Mouse (Mus musculus) heart, embryonic 13.5 days (tissue): ENCODE measurements around the gene Nav2. TPM values are rescaled to one million over a fixed set of nuclear protein-coding genes. Genes with fewer than 3 reads are reported as not detected.

Experiments used
- ATAC-seq: fragments of 200-750 bp; cut with Nextera tagmentation; 2 replicates; pipeline ENCODE4 v1.8.0; 2017; ENCODE audit warnings: moderate TSS enrichment; ENCODE audit not compliant: insufficient number of reproducible peaks, low FRiP score, low TSS enrichment; ENCODE audit errors: extremely low read depth
- H3K27ac ChIP-seq: fragments of 300-500 bp; sonication (generic); replicated peaks from 2 replicates; pipeline ENCODE4 v1.5.1; 2015; ENCODE audit warnings: moderate library complexity, mild to moderate bottlenecking, inconsistent platforms
- H3K27me3 ChIP-seq: fragments of 300-500 bp; sonication (generic); replicated peaks from 2 replicates; pipeline ENCODE4 v1.6.1; 2015; ENCODE audit warnings: mild to moderate bottlenecking, inconsistent platforms
- H3K36me3 ChIP-seq: fragments of 300-500 bp; sonication (generic); 2 replicates; pipeline ENCODE4 v1.6.1; 2015; ENCODE audit warnings: mild to moderate bottlenecking, inconsistent platforms
- H3K4me1 ChIP-seq: fragments of 300-500 bp; sonication (generic); 2 replicates; pipeline ENCODE4 v1.6.1; 2015; ENCODE audit warnings: inconsistent platforms
- H3K4me2 ChIP-seq: fragments of 300-500 bp; sonication (generic); 2 replicates; pipeline ENCODE4 v1.6.1; 2015; ENCODE audit warnings: inconsistent platforms, mild to moderate bottlenecking, moderate library complexity
- H3K4me3 ChIP-seq: fragments of 300-500 bp; sonication (generic); 2 replicates; pipeline ENCODE4 v1.5.1; 2015; ENCODE audit warnings: moderate library complexity, mild to moderate bottlenecking, inconsistent platforms
- H3K9ac ChIP-seq: fragments of 300-500 bp; sonication (generic); 2 replicates; pipeline ENCODE4 v1.6.1; 2015; ENCODE audit warnings: inconsistent platforms, mild to moderate bottlenecking, moderate library complexity
- H3K9me3 ChIP-seq: fragments of 300-500 bp; sonication (generic); 2 replicates; pipeline ENCODE4 v1.6.1; 2016; ENCODE audit warnings: inconsistent platforms
- WGBS: fragments of 180-500 bp; shearing (Covaris S2); methylation state at CpG from one replicate; pipeline ENCODE4 v1.1.7; 2015; ENCODE audit warnings: mixed read lengths; 5-methylcytosine and 5-hydroxymethylcytosine counted together
- polyA plus RNA-seq: library from polyadenylated mRNA; unstranded; fragments of >200 nt; fragmentation: Nextera tagmentation; extraction: Ambion mirVana; gene quantifications from 2 replicates; pipeline ENCODE4 v1.2.1, GENCODE M21; 2015

The Nav2 gene
- polyA plus RNA-seq: 25.3 and 26.1 TPM in 2 replicates

GRCm38 (mm10) chr7:48908521-48909341, at the start of gene Nav2:
Gene Nav2, plus strand, starts transcription at chr7:48908716.
- Histone ChIP-seq H3K27ac (no peak within 1 kb of the TSS), H3K4me3 (no peak within 1 kb of the TSS), H3K9me3 (no peaks in the 10 kb centered on the region), H3K36me3 (no peaks in the 10 kb centered on the region), H3K4me2 (no peak within 1 kb of the TSS), H3K27me3 (no peaks in the 10 kb centered on the region), H3K4me1 (peaks cover 8% of the 10 kb centered on the region), H3K9ac (no peak within 1 kb of the TSS)
- ATAC-seq: no peak
- WGBS: 47% methylated on average over 8 of the region's 8 CpGs

DNA sequence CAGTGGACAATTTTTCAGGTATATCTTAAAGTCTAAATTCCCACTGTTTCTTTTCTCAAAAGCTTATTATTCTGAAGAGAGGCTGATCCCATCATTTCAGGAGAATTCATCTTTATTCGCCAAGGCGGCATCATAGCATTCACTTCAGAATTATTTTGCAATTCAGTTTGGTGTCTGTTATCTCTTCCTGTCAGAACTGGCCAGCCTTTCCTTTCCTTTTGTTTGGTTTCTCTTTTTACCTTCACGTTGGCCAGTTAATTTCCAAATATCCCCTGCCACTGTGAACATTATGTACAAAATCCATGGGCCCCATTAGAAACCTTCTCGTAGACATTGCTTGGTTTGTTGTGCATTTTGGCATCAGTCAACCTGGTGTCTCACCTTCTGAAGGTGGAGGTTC, 49.2 kb upstream of the Nav2 start:
- no peak overlapping the region for H3K4me2 ChIP-seq
- no peaks in the 10 kb centered on the region for H3K9me3 ChIP-seq
- H3K4me1 ChIP-seq: peaks cover 49% of the 10 kb centered on the region
- H3K36me3 ChIP-seq: 0 out of 2 replicates have a peak, but pooled peaks cover 2% of the 10 kb centered on the region
- H3K27ac ChIP-seq: no peak overlapping the region
- no peak overlapping the region for H3K9ac ChIP-seq
- ATAC-seq: no peak
- WGBS: 71% methylated on average over 4 of the region's 4 CpGs
- H3K4me3 ChIP-seq: no peak overlapping the region
- no peaks in the 10 kb centered on the region for H3K27me3 ChIP-seq

- no peak for ATAC-seq
- H3K27ac ChIP-seq: no peak overlapping the region
- no peak overlapping the region for H3K9ac ChIP-seq
- H3K36me3 ChIP-seq: peaks cover 18% of the 10 kb centered on the region
- H3K4me3 ChIP-seq: no peak overlapping the region
- H3K4me2 ChIP-seq: no peak overlapping the region
- H3K9me3 ChIP-seq: no peaks in the 10 kb centered on the region
- WGBS: 48% methylated on average over 1 of the region's 1 CpGs
- H3K27me3 ChIP-seq: no peaks in the 10 kb centered on the region
- H3K4me1 ChIP-seq: peaks cover 43% of the 10 kb centered on the region
These were observed 47.6 kb upstream of the Nav2 start for GRCm38 (mm10) chr7:48860948-48861347.

- Histone ChIP-seq H3K36me3 (peaks cover 26% of the 10 kb centered on the region), H3K9ac (no peak overlapping the region), H3K9me3 (no peaks in the 10 kb centered on the region), H3K4me1 (peaks cover 34% of the 10 kb centered on the region), H3K27ac (no peak overlapping the region), H3K4me3 (no peak overlapping the region), H3K27me3 (no peaks in the 10 kb centered on the region), H3K4me2 (no peak overlapping the region)
- ATAC-seq: no peak
- 86% methylated on average over 4 of the region's 4 CpGs for WGBS
These were observed 46.7 kb upstream of the Nav2 start for GRCm38 (mm10) chr7:48861796-48862195.

- Histone ChIP-seq H3K36me3 (peaks cover 50% of the 10 kb centered on the region), H3K27ac (no peak overlapping the region), H3K4me2 (no peak overlapping the region), H3K4me3 (no peak overlapping the region), H3K27me3 (no peaks in the 10 kb centered on the region), H3K9ac (no peak overlapping the region), H3K4me1 (peaks cover 29% of the 10 kb centered on the region), H3K9me3 (no peaks in the 10 kb centered on the region)
- ATAC-seq: no peak
These were observed 44.3 kb upstream of the Nav2 start for GRCm38 (mm10) chr7:48864199-48864598.

DNA sequence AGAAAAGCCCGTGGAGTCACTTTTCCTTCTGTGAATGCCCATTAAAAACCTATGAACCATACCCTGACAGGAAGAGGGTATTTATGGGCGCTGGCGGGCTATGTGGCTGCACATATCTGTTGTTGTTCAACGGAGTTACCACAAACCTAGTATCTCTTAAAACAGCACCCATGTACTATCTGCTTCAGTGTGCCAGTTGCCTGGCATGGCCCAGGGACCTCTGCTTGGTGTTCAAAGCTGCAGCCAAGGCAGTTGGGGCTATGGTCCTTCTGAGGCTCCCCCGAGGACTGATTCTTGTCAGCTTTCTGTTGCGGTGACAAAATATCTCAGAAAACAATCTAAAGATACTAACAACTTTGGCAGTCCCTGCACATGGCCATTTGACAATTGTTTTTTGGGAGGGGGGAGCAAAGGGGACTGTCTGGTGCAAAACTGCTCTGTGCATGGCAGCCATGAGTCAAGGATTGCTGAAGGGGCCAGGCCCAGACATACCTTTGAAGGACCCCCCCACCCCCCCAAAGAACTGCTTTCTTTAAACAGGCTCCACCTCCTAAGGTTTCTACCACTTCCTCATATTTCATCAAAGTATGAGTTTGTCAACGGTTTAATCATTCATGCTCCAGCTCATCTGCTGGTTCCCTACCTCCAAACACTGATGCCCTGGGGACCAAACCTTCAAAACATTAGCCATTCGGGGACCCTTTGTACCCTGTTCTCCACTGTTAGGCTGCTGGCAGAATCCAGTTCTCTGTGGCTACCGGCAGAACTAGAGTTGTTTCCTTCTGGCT, 43.7 kb upstream of the Nav2 start:
- Histone ChIP-seq H3K9me3 (no peaks in the 10 kb centered on the region), H3K27ac (no peak overlapping the region), H3K4me2 (no peak overlapping the region), H3K4me1 (peaks cover 26% of the 10 kb centered on the region), H3K27me3 (no peaks in the 10 kb centered on the region), H3K4me3 (no peak overlapping the region), H3K9ac (no peak overlapping the region), H3K36me3 (peaks cover 57% of the 10 kb centered on the region)
- no peak for ATAC-seq
- WGBS: 88% methylated on average over 9 of the region's 9 CpGs

GRCm38 (mm10) chr7:48867576-48867975, 40.9 kb upstream of the Nav2 start:
- peaks cover 84% of the 10 kb centered on the region for H3K36me3 ChIP-seq
- no peaks in the 10 kb centered on the region for H3K9me3 ChIP-seq
- H3K4me2 ChIP-seq: no peak overlapping the region
- no peak overlapping the region for H3K9ac ChIP-seq
- H3K4me3 ChIP-seq: no peak overlapping the region
- no peak overlapping the region for H3K27ac ChIP-seq
- no peak for ATAC-seq
- H3K4me1 ChIP-seq: peaks cover 13% of the 10 kb centered on the region
- no peaks in the 10 kb centered on the region for H3K27me3 ChIP-seq
- WGBS: 88% methylated on average over 18 of the region's 18 CpGs

GRCm38 (mm10) chr7:48870144-48870543, 38.4 kb upstream of the Nav2 start:
- H3K36me3 ChIP-seq: peaks cover 99% of the 10 kb centered on the region
- no peak overlapping the region for H3K4me2 ChIP-seq
- H3K4me1 ChIP-seq: no peaks in the 10 kb centered on the region
- 74% methylated on average over 6 of the region's 6 CpGs for WGBS
- no peak overlapping the region for H3K4me3 ChIP-seq
- H3K9ac ChIP-seq: no peak overlapping the region
- H3K27me3 ChIP-seq: no peaks in the 10 kb centered on the region
- H3K27ac ChIP-seq: no peak overlapping the region
- no peak for ATAC-seq
- no peaks in the 10 kb centered on the region for H3K9me3 ChIP-seq

DNA sequence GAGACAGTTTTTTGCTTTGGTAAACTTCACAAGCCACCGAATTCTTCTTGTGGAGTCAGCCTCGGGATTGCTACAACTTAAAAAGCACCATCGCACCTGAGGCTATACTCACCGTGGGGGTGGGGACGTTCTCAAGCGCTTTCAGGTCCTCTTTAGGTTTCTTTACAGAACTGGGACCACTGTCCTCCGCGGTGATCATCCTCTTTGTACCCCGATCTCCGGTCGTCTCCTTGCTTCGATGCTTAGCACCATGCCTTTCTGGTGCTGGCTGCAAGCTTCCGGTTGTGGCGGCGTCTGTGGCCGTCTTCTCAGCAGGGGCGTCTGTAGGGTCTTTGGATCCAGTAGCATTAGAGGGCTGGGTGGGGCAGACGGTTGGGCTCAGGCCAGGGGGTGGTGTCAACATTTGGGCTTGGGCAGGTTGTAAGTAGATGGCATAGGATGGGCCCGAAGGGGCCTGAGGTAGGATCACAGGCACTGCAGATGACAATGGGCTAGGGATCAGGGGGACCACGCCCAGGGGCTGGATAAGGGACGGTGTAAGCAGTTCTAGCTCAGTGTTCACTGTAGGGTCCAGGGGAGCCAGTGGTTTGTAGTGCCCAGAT, 37.8 kb upstream of the Nav2 start:
- Histone ChIP-seq H3K27ac (no peak overlapping the region), H3K36me3 (peaks cover 99% of the 10 kb centered on the region), H3K4me3 (no peak overlapping the region), H3K4me2 (no peak overlapping the region), H3K9me3 (no peaks in the 10 kb centered on the region), H3K4me1 (no peaks in the 10 kb centered on the region), H3K27me3 (no peaks in the 10 kb centered on the region), H3K9ac (no peak overlapping the region)
- no peak for ATAC-seq
- WGBS: 92% methylated on average over 21 of the region's 21 CpGs

GRCm38 (mm10) chr7:48871292-48871691, 37.2 kb upstream of the Nav2 start:
- Histone ChIP-seq H3K4me2 (no peak overlapping the region), H3K27ac (no peak overlapping the region), H3K4me3 (no peak overlapping the region), H3K27me3 (no peaks in the 10 kb centered on the region), H3K36me3 (peaks cover 99% of the 10 kb centered on the region), H3K9me3 (no peaks in the 10 kb centered on the region), H3K9ac (no peak overlapping the region), H3K4me1 (no peaks in the 10 kb centered on the region)
- ATAC-seq: no peak
- WGBS: 70% methylated on average over 11 of the region's 11 CpGs

DNA sequence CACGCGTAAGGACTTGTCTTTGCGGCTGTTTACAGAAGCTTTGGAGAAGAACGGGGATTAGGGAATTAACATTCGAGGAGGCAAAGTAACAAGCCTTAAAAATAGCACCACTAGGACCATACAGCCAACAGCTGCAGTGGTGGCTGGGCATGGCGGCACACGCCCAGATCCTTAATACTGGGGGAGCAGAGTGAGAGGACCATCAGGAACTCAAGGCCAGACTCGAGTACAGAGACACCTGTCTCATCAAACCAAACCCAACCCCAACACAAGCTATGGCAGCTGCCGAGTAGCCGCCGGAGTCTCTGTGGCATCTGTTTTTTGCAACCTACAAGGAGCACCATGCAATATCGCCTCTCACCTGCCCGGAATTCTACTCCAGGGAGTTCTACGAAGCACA, 33.4 kb upstream of the Nav2 start:
- Histone ChIP-seq H3K9me3 (no peaks in the 10 kb centered on the region), H3K9ac (no peak overlapping the region), H3K27me3 (no peaks in the 10 kb centered on the region), H3K27ac (no peak overlapping the region), H3K4me2 (no peak overlapping the region), H3K4me1 (peaks cover 12% of the 10 kb centered on the region), H3K4me3 (no peak overlapping the region), H3K36me3 (peaks cover 87% of the 10 kb centered on the region)
- 91% methylated on average over 14 of the region's 14 CpGs for WGBS
- ATAC-seq: no peak
